Mouse (Mus musculus): Measurements from ENCODE around the gene Rapgef1. TPM values are rescaled to one million over a fixed set of nuclear protein-coding genes. Genes with fewer than 3 reads are reported as not detected.
"Not testable (repeated sequence)": the region's sequence is repeated elsewhere in the genome, so short reads cannot be mapped to it uniquely, and the experiment has no call there.

Gene Rapgef1
- polyA plus RNA-seq, 1 experiment from 2014 or later: 13.4 TPM

- H3K36me3 ChIP-seq: peaks cover 90% of the 10 kb centered on the region
- 78% methylated on average over 3 of the region's 3 CpGs for WGBS
- DNase-seq (ENCODE audit: low spot score): no peak
- no peak overlapping the region for H3K27ac ChIP-seq
- no peaks in the 10 kb centered on the region for H3K9me3 ChIP-seq
- no peaks in the 10 kb centered on the region for H3K27me3 ChIP-seq (ENCODE audit: insufficient read depth, poor library complexity, severe bottlenecking)
- no peaks in the 10 kb centered on the region for H3K4me1 ChIP-seq
- no peak overlapping the region for H3K4me3 ChIP-seq
Observed at GRCm38 (mm10) chr2:29705493-29705892, 86.0 kb downstream of the Rapgef1 start.

GRCm38 (mm10) chr2:29706726-29707620 is 87.5 kb downstream of the Rapgef1 start:
- Histone ChIP-seq H3K27ac (no peak overlapping the region), H3K4me3 (no peak overlapping the region), H3K27me3 (ENCODE audit: insufficient read depth, poor library complexity, severe bottlenecking) (no peaks in the 10 kb centered on the region), H3K4me1 (peaks cover 7% of the 10 kb centered on the region), H3K36me3 (peaks cover 86% of the 10 kb centered on the region), H3K9me3 (no peaks in the 10 kb centered on the region)
- 91% methylated on average over 18 of the region's 18 CpGs for WGBS
- no peak for DNase-seq (ENCODE audit: low spot score)

- peaks cover 78% of the 10 kb centered on the region for H3K36me3 ChIP-seq
- DNase-seq (ENCODE audit: low spot score): no peak
Observed at GRCm38 (mm10) chr2:29707731-29708130, 88.2 kb downstream of the Rapgef1 start.

GRCm38 (mm10) chr2:29708209-29708608 is 88.7 kb downstream of the Rapgef1 start:
- not testable (repeated sequence) for DNase-seq (ENCODE audit: low spot score); H3K4me3 ChIP-seq; H3K27ac ChIP-seq; H3K27me3 ChIP-seq (ENCODE audit: insufficient read depth, poor library complexity, severe bottlenecking); H3K9me3 ChIP-seq
- Histone ChIP-seq H3K4me1 (peaks cover 14% of the 10 kb centered on the region), H3K36me3 (peaks cover 73% of the 10 kb centered on the region)
- 92% methylated on average over 4 of the region's 4 CpGs for WGBS

More at GRCm38 (mm10) chr2:29707731-29708130, 88.2 kb downstream of the Rapgef1 start:
- H3K27me3 ChIP-seq (ENCODE audit: insufficient read depth, poor library complexity, severe bottlenecking): no peaks in the 10 kb centered on the region
- no peaks in the 10 kb centered on the region for H3K9me3 ChIP-seq
- WGBS: 81% methylated on average over 4 of the region's 4 CpGs
- H3K4me3 ChIP-seq: no peak overlapping the region
- H3K4me1 ChIP-seq: peaks cover 14% of the 10 kb centered on the region
- no peak overlapping the region for H3K27ac ChIP-seq

GRCm38 (mm10) chr2:29711038-29711437 is 91.5 kb downstream of the Rapgef1 start:
- WGBS: 63% methylated on average over 3 of the region's 3 CpGs
- H3K27ac ChIP-seq: no peak overlapping the region
- H3K27me3 ChIP-seq (ENCODE audit: insufficient read depth, poor library complexity, severe bottlenecking): no peaks in the 10 kb centered on the region
- H3K9me3 ChIP-seq: no peaks in the 10 kb centered on the region
- H3K36me3 ChIP-seq: peaks cover 57% of the 10 kb centered on the region
- no peak overlapping the region for H3K4me3 ChIP-seq
- peaks cover 36% of the 10 kb centered on the region for H3K4me1 ChIP-seq
- DNase-seq (ENCODE audit: low spot score): no peak

- 68% methylated on average over 5 of the region's 5 CpGs for WGBS
- DNase-seq (ENCODE audit: low spot score): no peak
- H3K36me3 ChIP-seq: peaks cover 49% of the 10 kb centered on the region
- H3K9me3 ChIP-seq: no peaks in the 10 kb centered on the region
- peaks cover 44% of the 10 kb centered on the region for H3K4me1 ChIP-seq
- no peak overlapping the region for H3K27ac ChIP-seq
- H3K4me3 ChIP-seq: no peak overlapping the region
- H3K27me3 ChIP-seq (ENCODE audit: insufficient read depth, poor library complexity, severe bottlenecking): no peaks in the 10 kb centered on the region
Observed at GRCm38 (mm10) chr2:29711877-29712276, 92.4 kb downstream of the Rapgef1 start.

GRCm38 (mm10) chr2:29713501-29713900 is 94.0 kb downstream of the Rapgef1 start:
- peaks cover 52% of the 10 kb centered on the region for H3K4me1 ChIP-seq
- WGBS: 98% methylated on average over 2 of the region's 2 CpGs
- no peaks in the 10 kb centered on the region for H3K27me3 ChIP-seq (ENCODE audit: insufficient read depth, poor library complexity, severe bottlenecking)
- H3K4me3 ChIP-seq: no peak overlapping the region
- DNase-seq (ENCODE audit: low spot score): no peak
- H3K27ac ChIP-seq: no peak overlapping the region
- peaks cover 36% of the 10 kb centered on the region for H3K36me3 ChIP-seq
- H3K9me3 ChIP-seq: no peaks in the 10 kb centered on the region

GRCm38 (mm10) chr2:29714127-29714526 is 94.6 kb downstream of the Rapgef1 start:
- H3K4me1 ChIP-seq: peaks cover 52% of the 10 kb centered on the region
- H3K36me3 ChIP-seq: peaks cover 36% of the 10 kb centered on the region
- WGBS: 77% methylated on average over 5 of the region's 5 CpGs
- H3K27me3 ChIP-seq (ENCODE audit: insufficient read depth, poor library complexity, severe bottlenecking): no peaks in the 10 kb centered on the region
- no peaks in the 10 kb centered on the region for H3K9me3 ChIP-seq
- no peak for DNase-seq (ENCODE audit: low spot score)
- H3K4me3 ChIP-seq: no peak overlapping the region
- H3K27ac ChIP-seq: peak overlapping the region; percentile 73; the same call in 1 of the 2 replicates

- H3K36me3 ChIP-seq: peaks cover 39% of the 10 kb centered on the region
- no peaks in the 10 kb centered on the region for H3K9me3 ChIP-seq
- peak overlapping the region; percentile 27 for H3K4me3 ChIP-seq
- DNase-seq (ENCODE audit: low spot score): no peak
- H3K27ac ChIP-seq: peak overlapping the region; percentile 73
- H3K4me1 ChIP-seq: peaks cover 67% of the 10 kb centered on the region
- 16% methylated on average over 7 of the region's 7 CpGs for WGBS
- no peaks in the 10 kb centered on the region for H3K27me3 ChIP-seq (ENCODE audit: insufficient read depth, poor library complexity, severe bottlenecking)
Observed at GRCm38 (mm10) chr2:29716143-29716542, 96.6 kb downstream of the Rapgef1 start.

GRCm38 (mm10) chr2:29716691-29717090 is 97.2 kb downstream of the Rapgef1 start:
- Histone ChIP-seq H3K9me3 (no peaks in the 10 kb centered on the region), H3K27me3 (ENCODE audit: insufficient read depth, poor library complexity, severe bottlenecking) (no peaks in the 10 kb centered on the region), H3K36me3 (peaks cover 39% of the 10 kb centered on the region), H3K4me3 (peak overlapping the region; percentile 27), H3K4me1 (peaks cover 63% of the 10 kb centered on the region), H3K27ac (peak overlapping the region; percentile 73)
- 15% methylated on average over 6 of the region's 6 CpGs for WGBS
- peak; percentile 90 for DNase-seq (ENCODE audit: low spot score)

- Histone ChIP-seq H3K4me1 (peaks cover 66% of the 10 kb centered on the region), H3K4me3 (no peak overlapping the region), H3K9me3 (no peaks in the 10 kb centered on the region), H3K36me3 (peaks cover 56% of the 10 kb centered on the region), H3K27me3 (ENCODE audit: insufficient read depth, poor library complexity, severe bottlenecking) (no peaks in the 10 kb centered on the region), H3K27ac (peak overlapping the region; percentile 4; the same call in 1 of the 2 replicates)
- 84% methylated on average over 5 of the region's 5 CpGs for WGBS
- DNase-seq (ENCODE audit: low spot score): no peak
Observed at GRCm38 (mm10) chr2:29718581-29718980, 99.1 kb downstream of the Rapgef1 start.

GRCm38 (mm10) chr2:29723132-29723531 is 103.6 kb downstream of the Rapgef1 start:
- peak overlapping the region; percentile 56; the same call in 1 of the 2 replicates for H3K27ac ChIP-seq
- WGBS: 71% methylated on average over 3 of the region's 3 CpGs
- peaks cover 85% of the 10 kb centered on the region for H3K36me3 ChIP-seq
- H3K9me3 ChIP-seq: no peaks in the 10 kb centered on the region
- DNase-seq (ENCODE audit: low spot score): no peak
- H3K4me3 ChIP-seq: no peak overlapping the region
- H3K27me3 ChIP-seq (ENCODE audit: insufficient read depth, poor library complexity, severe bottlenecking): no peaks in the 10 kb centered on the region
- peaks cover 28% of the 10 kb centered on the region for H3K4me1 ChIP-seq

GRCm38 (mm10) chr2:29724664-29725365 is 105.3 kb downstream of the Rapgef1 start:
- WGBS: 62% methylated on average over 5 of the region's 5 CpGs
- Histone ChIP-seq H3K36me3 (peaks cover 89% of the 10 kb centered on the region), H3K4me1 (peaks cover 26% of the 10 kb centered on the region), H3K9me3 (no peaks in the 10 kb centered on the region), H3K4me3 (no peak overlapping the region), H3K27ac (no peak overlapping the region), H3K27me3 (ENCODE audit: insufficient read depth, poor library complexity, severe bottlenecking) (no peaks in the 10 kb centered on the region)
- no peak for DNase-seq (ENCODE audit: low spot score)

Data from heart, embryonic 10.5 days (tissue).